Mouse (Mus musculus) midbrain, embryonic 11.5 days (tissue): ENCODE data around the gene Polr2c. TPM values are rescaled to one million over a fixed set of nuclear protein-coding genes. Genes with fewer than 3 reads are reported as not detected.
"Not testable (repeated sequence)": the region's sequence is repeated elsewhere in the genome, so short reads cannot be mapped to it uniquely, and the experiment has no call there.

ENCODE experiments used
- ATAC-seq: fragments of 200-750 bp; cut with Nextera tagmentation; 2 replicates; pipeline ENCODE4 v1.8.0; 2017; ENCODE audit warnings: moderate TSS enrichment, moderate library complexity; ENCODE audit not compliant: low FRiP score
- DNase-seq: peaks from one replicate; pipeline ENCODE4 v3.0.0; 2015; ENCODE audit warnings: low spot score; ENCODE audit errors: missing footprints
- H3K27ac ChIP-seq: fragments of 300-500 bp; sonication (generic); 2 replicates; pipeline ENCODE4 v1.5.1; 2014; ENCODE audit warnings: low read depth, low read length
- H3K27me3 ChIP-seq: fragments of 300-500 bp; sonication (generic); 2 replicates; pipeline ENCODE4 v1.6.1; 2014; ENCODE audit warnings: mild to moderate bottlenecking, low read length, moderate library complexity, mixed read lengths; ENCODE audit not compliant: control insufficient read depth, insufficient read depth
- H3K36me3 ChIP-seq: fragments of 300-500 bp; sonication (generic); 2 replicates; pipeline ENCODE4 v1.6.1; 2014; ENCODE audit warnings: mild to moderate bottlenecking, low read length, moderate library complexity, mixed read lengths; ENCODE audit not compliant: control insufficient read depth, insufficient read depth
- H3K4me1 ChIP-seq: fragments of 300-500 bp; sonication (generic); 2 replicates; pipeline ENCODE4 v1.6.1; 2014; ENCODE audit warnings: low read length; ENCODE audit not compliant: control insufficient read depth, insufficient read depth
- H3K4me2 ChIP-seq: fragments of 300-500 bp; sonication (generic); 2 replicates; pipeline ENCODE4 v1.6.1; 2014; ENCODE audit warnings: mild to moderate bottlenecking, moderate library complexity
- H3K4me3 ChIP-seq: fragments of 300-500 bp; sonication (generic); 2 replicates; pipeline ENCODE4 v1.5.1; 2014; ENCODE audit warnings: low read depth, low read length
- H3K9ac ChIP-seq: fragments of 300-500 bp; sonication (generic); 2 replicates; pipeline ENCODE4 v1.6.1; 2014; ENCODE audit warnings: low read length
- H3K9me3 ChIP-seq: fragments of 300-500 bp; sonication (generic); 2 replicates; pipeline ENCODE4 v1.6.1; 2016; ENCODE audit warnings: low read length; ENCODE audit not compliant: control insufficient read depth
- WGBS: fragments of 180-500 bp; shearing (Covaris S2); extraction: QIAGEN DNeasy Blood & Tissue Kit; methylation state at CpG from one replicate; pipeline ENCODE4 v1.1.7; 2014; 5-methylcytosine and 5-hydroxymethylcytosine counted together
- polyA plus RNA-seq: library from polyadenylated mRNA; unstranded; fragments of >200 nt; fragmentation: Nextera tagmentation; extraction: Ambion mirVana; gene quantifications from 2 replicates; pipeline ENCODE4 v1.2.1, GENCODE M21; 2014

Polr2c gene
- polyA plus RNA-seq, 1 experiment from 2014 or later: 160 TPM

DNA sequence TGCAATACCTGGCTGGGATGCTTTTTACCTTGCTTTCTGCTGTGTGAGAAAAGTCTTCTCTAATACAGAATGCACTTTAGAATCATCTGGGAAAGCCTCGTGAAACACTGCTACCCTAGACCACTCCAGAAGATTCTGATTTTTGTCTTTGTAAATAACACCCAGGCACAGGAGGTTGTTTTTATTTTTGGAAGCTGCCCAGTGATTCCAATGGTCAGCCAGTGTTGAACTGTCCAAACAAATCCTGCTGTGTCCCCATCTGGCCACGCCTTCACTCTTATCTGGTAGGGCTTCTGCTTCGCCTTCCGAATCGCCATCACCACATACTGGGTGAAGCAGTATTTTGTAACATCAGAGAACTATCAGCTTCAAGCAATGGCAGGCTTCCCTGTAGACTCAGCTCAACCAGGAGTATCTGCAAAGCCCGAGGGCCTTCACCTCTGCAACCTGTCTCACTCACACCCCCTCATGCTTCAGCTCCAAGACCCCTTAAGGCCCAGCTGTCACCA is 37.5 kb upstream of the Polr2c start:
- no peak for ATAC-seq
- Histone ChIP-seq H3K9me3 (no peaks in the 10 kb centered on the region), H3K4me1 (no peaks in the 10 kb centered on the region), H3K9ac (no peak overlapping the region), H3K27ac (no peak overlapping the region), H3K4me3 (no peak overlapping the region), H3K27me3 (no peaks in the 10 kb centered on the region), H3K4me2 (no peak overlapping the region), H3K36me3 (peaks cover 6% of the 10 kb centered on the region)
- WGBS: 80% methylated on average over 6 of the region's 6 CpGs
- peak; percentile 39 for DNase-seq

DNA sequence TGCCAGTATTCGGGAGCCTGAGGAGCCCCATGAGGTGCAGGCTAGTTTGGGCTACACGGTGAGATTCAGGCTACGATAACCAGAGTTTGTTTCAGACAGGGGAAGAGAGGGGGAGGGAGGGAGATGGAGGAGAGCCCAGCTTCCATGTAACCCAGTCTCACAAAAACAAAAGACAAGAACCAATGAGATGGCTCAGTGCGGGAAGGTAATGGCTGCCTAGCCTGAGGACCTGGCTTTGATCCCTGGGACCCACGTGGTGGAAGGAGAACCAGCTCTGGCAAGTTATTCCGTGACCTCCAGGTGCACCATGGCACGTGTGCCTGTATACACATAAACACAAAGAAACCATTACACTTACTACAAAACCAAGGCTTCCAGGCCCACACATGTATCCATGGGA is 36.7 kb upstream of the Polr2c start:
- no peak overlapping the region for H3K4me3 ChIP-seq
- H3K4me1 ChIP-seq: no peaks in the 10 kb centered on the region
- WGBS: 89% methylated on average over 7 of the region's 7 CpGs
- no peaks in the 10 kb centered on the region for H3K27me3 ChIP-seq
- no peak for ATAC-seq
- H3K4me2 ChIP-seq: no peak overlapping the region
- H3K9ac ChIP-seq: 0 out of 2 replicates have a peak overlapping the region, but pooled peaks have one; percentile 5
- DNase-seq: peak; percentile 56
- H3K36me3 ChIP-seq: peaks cover 6% of the 10 kb centered on the region
- H3K27ac ChIP-seq: no peak overlapping the region
- H3K9me3 ChIP-seq: no peaks in the 10 kb centered on the region

DNA sequence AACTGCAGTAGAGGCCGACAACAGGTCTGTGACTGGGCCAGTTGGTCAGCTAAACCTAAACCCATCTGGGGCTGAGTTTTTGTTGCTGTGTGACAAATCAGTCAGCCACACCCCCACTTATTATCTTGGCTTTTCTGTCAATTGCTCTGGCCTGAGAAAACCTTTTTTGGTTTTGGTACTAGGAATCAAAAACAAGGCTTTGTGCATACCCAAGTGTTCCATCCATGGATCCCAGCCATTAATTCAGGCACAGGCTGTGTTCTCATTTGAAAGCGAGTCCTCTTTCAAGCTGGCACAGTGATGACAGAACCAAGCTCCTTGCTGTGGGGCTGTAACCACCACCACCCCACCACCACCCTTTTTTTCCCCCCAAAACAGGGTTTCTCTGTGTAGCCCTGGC is 35.9 kb upstream of the Polr2c start:
- no peak for DNase-seq
- Histone ChIP-seq H3K4me3 (no peak overlapping the region), H3K4me2 (no peak overlapping the region), H3K27ac (no peak overlapping the region), H3K9me3 (no peaks in the 10 kb centered on the region), H3K27me3 (no peaks in the 10 kb centered on the region), H3K36me3 (peaks cover 6% of the 10 kb centered on the region), H3K9ac (no peak overlapping the region), H3K4me1 (no peaks in the 10 kb centered on the region)
- no peak for ATAC-seq
- WGBS: 78% methylated on average over 2 of the region's 2 CpGs

DNA sequence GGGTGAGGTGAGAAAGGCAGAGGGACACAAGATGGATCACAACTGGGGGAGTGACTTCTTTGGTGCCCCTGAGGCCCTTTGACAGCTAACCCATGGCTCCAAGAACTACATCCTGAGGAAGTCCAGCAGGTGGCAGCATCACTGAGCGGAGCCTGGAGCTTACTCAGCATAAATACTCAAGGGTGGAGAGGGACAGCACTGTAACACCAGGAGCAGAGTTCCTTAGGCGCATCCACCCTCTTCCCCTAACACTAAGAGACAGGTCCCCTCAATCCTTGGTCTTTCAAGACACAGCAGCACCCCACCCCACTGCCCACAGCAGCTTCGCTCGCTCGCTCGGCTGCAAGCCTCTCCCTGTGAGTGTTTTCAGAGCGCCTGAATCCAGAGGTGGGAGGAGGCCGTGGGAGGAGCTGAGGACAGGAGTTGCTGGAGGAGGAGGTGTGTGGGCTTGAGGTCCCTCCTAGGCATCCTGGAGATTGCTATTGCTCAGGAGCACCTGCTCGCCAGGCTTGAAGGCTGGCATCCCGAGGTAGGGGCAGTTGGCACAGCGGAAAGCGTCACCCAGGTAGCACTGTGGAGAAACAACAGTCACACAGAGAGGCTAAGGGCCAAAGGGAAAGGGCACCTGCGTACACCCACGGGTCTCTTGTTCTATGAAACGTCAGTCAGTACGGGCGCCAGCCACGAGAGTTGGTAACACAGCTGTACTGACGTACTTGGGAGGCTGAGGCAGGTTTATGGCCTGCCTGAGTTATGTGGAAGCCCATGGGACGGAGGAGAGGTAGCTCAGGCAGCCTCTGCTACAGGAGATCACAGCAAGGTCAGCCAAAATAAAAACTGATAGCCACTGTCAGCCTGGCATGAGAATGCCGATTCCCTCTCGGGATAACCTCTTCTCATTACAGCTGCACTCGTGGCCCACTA is 34.4 kb upstream of the Polr2c start:
- peak; percentile 91 for DNase-seq
- H3K27ac ChIP-seq: no peak overlapping the region
- H3K9me3 ChIP-seq: no peaks in the 10 kb centered on the region
- H3K4me3 ChIP-seq: no peak overlapping the region
- no peaks in the 10 kb centered on the region for H3K4me1 ChIP-seq
- H3K36me3 ChIP-seq: peaks cover 10% of the 10 kb centered on the region
- H3K27me3 ChIP-seq: no peaks in the 10 kb centered on the region
- H3K4me2 ChIP-seq: no peak overlapping the region
- no peak overlapping the region for H3K9ac ChIP-seq
- 79% methylated on average over 23 of the region's 23 CpGs for WGBS
- ATAC-seq: peak; percentile 50; the same call in 1 of the 2 replicates

DNA sequence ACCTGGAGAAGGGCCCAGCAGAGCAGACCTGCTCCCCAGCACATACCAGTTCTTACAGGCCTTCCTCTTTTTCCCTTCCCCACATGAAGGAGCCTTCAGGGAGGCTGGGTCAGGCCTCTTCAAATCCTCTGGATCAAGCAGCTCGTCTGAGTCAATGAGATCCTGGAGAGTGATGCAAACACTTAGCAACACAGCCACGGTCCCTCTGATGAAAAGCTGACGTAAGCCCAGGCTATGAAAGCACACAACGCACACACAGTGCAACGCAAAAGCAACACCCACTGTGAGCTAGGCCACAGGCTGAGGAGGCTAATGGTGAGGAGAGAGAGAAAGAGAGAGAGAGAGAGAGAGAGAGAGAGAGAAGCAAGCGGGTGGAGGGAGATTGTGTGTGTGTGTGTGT is 32.1 kb upstream of the Polr2c start:
- no peak overlapping the region for H3K4me2 ChIP-seq
- ATAC-seq: no peak
- no peak overlapping the region for H3K27ac ChIP-seq
- 88% methylated on average over 6 of the region's 6 CpGs for WGBS
- no peaks in the 10 kb centered on the region for H3K27me3 ChIP-seq
- no peak for DNase-seq
- no peak overlapping the region for H3K9ac ChIP-seq
- H3K4me1 ChIP-seq: no peaks in the 10 kb centered on the region
- H3K9me3 ChIP-seq: no peaks in the 10 kb centered on the region
- H3K36me3 ChIP-seq: peaks cover 13% of the 10 kb centered on the region
- H3K4me3 ChIP-seq: no peak overlapping the region

DNA sequence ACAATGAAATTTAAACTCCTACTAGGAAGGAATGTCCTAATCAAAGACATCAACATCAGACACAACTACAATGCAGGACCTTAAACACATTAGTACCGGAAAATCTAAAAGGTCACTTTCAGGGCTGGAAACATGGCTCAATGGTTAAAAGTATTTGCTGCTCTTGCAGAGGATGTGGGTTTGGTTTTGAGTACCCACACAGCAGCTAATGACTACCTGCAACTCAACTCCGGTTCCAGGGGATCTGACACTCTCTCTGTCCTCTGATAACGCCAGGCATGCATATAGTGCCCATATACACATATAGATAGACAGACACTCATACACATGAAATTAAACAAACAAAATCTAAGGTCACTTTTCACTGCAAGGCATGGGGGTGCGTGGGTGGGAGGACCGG is 31.0 kb upstream of the Polr2c start:
- H3K4me1 ChIP-seq: no peaks in the 10 kb centered on the region
- H3K9ac ChIP-seq: no peak overlapping the region
- no peak overlapping the region for H3K4me3 ChIP-seq
- H3K36me3 ChIP-seq: peaks cover 18% of the 10 kb centered on the region
- WGBS: 94% methylated on average over 5 of the region's 5 CpGs
- H3K9me3 ChIP-seq: no peaks in the 10 kb centered on the region
- H3K27me3 ChIP-seq: no peaks in the 10 kb centered on the region
- no peak overlapping the region for H3K4me2 ChIP-seq
- DNase-seq (no peak), ATAC-seq (no peak)
- H3K27ac ChIP-seq: no peak overlapping the region

DNA sequence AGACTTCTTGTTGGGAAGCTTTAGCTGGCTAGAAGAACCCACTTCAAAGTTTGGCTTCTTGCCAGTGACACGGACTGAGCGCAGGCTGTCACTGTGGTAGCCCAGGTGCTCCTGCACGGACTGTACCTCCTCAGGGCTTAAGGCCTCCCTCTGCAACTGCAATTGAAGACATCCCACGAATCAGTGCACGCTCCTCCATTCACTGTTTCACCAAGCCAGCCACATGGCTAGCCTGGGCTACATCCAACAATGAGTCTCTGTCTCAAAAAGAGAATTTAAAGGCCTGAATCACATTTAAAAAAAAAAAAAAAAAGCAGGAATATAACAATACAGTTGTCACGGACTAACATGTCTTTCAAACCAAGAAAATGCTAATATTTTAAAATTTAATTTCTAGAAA is 29.0 kb upstream of the Polr2c start:
- H3K36me3 ChIP-seq: peaks cover 17% of the 10 kb centered on the region

DNA sequence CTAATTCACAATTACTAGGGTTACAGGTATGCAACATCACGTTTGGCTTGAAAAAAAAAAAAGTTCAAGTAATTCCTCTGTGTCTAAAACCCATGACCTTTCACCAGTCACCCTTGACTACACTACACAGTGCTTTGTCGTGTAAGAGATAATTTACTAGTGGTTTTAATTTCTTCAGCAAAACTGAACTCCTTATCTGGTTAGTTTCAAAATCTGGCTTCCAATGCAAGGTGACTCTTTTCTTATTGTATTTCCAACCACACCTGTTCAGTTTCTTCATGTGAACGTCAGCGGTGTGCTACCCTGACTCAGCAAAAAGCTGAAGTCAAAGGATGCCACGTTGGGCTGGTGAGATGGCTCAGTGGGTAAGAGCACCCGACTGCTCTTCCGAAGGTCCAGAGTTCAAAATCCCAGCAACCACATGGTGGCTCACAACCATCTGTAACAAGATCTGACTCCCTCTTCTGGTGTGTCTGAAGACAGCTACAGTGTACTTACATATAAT is 23.3 kb upstream of the Polr2c start:
- H3K4me3 ChIP-seq, H3K9ac ChIP-seq, H3K4me2 ChIP-seq, H3K4me1 ChIP-seq, H3K27me3 ChIP-seq, ATAC-seq, DNase-seq, H3K27ac ChIP-seq, H3K9me3 ChIP-seq: not testable (repeated sequence)
- WGBS: 87% methylated on average over 7 of the region's 7 CpGs
- peaks cover 11% of the 10 kb centered on the region for H3K36me3 ChIP-seq

More for the DNA sequence above, 29.0 kb upstream of the Polr2c start:
- no peak overlapping the region for H3K27ac ChIP-seq
- no peak overlapping the region for H3K9ac ChIP-seq
- H3K4me2 ChIP-seq: no peak overlapping the region
- H3K9me3 ChIP-seq: no peaks in the 10 kb centered on the region
- 94% methylated on average over 6 of the region's 6 CpGs for WGBS
- DNase-seq: peak; percentile 23
- H3K4me3 ChIP-seq: no peak overlapping the region
- no peaks in the 10 kb centered on the region for H3K27me3 ChIP-seq
- no peaks in the 10 kb centered on the region for H3K4me1 ChIP-seq
- ATAC-seq: no peak

DNA sequence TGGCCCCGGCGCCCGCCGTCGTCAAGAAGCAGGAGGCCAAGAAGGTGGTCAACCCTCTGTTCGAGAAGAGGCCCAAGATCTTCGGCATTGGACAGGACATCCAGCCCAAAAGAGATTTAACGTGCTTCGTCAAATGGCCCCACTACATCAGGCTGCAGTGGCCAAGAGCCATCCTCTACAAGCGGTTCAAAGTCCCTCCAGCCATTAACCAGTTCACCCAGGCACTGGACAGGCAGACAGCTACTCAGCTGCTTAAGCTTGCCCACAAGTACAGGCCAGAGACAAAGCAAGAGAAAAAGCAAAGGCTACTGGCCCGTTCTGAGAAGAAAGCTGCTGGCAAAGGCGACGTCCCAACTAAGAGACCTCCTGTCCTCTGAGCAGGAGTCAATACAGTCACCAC is 21.5 kb upstream of the Polr2c start:
- H3K4me3 ChIP-seq, ATAC-seq, H3K4me1 ChIP-seq, H3K9me3 ChIP-seq, H3K4me2 ChIP-seq, DNase-seq, H3K27ac ChIP-seq, H3K36me3 ChIP-seq, H3K9ac ChIP-seq, H3K27me3 ChIP-seq: not testable (repeated sequence)
- WGBS: 94% methylated on average over 13 of the region's 13 CpGs
